Mouse (Mus musculus) brain, embryonic 14.5 days (tissue): ENCODE measurements around the gene Mypn.

Experiments used
- CTCF ChIP-seq: fragments of 200-500 bp; IDR thresholded peaks from 2 replicates; pipeline ENCODE4 v1.5.1; 2012; ENCODE audit warnings: inconsistent platforms, mild to moderate bottlenecking, moderate library complexity, borderline replicate concordance; ENCODE audit not compliant: insufficient read depth, insufficient read length; ENCODE audit errors: extremely low read depth
- POLR2A ChIP-seq: fragments of 200-500 bp; IDR thresholded peaks from 2 replicates; pipeline ENCODE4 v1.6.1; 2012; ENCODE audit warnings: mild to moderate bottlenecking, inconsistent platforms, borderline replicate concordance; ENCODE audit not compliant: poor library complexity, insufficient read depth, insufficient read length, severe bottlenecking; ENCODE audit errors: extremely low read depth

- no peak for TF ChIP-seq CTCF
- no peak for TF ChIP-seq POLR2A
Observed at GRCm38 (mm10) chr10:63121961-63122360, 81.8 kb downstream of the Mypn start.
